21 mouse cellular contexts compared by ENCODE assay signal in the genomic region with DNA sequence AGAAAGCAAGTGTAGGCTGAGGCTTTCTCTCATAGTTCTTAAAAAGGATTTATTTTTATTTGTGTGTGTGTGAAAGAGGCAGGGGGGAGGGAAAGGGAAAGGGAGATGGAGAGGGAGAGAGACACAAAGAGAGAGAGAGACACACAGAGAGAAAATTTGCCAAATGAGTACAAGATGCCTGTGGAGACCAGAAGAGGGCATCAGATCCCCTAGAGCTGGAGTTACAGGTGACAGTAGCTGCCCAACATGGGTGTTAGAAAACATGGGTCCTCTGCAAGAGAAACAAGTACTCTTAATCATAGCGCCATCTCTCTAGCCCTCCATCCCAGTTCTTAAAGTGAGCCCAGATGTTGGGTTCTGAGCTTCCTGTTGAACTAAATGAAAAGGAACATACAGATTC.
DNase-seq lines count a peak whose midpoint lies in the region; ATAC-seq and TF ChIP-seq lines count a peak whose summit lies in the region.
"Had no signal": no experiment of that assay in that cellular context is flagged by ENCODE, and none has a peak within 500 bp of the region (broad histone marks: within the 10 kb centered on the region; RNA-seq: fewer than 3 reads in every experiment).

No protein-coding gene starts in this region.

- intact Hi-C loops in left cerebral cortex, adult 2 months (cut with DNase I): loop anchor here (5.0 kb wide), 1 partner anchor 416 kb away; no protein-coding TSS in a partner anchor

- no peak overlapping the region for H3K27ac ChIP-seq in hindbrain, postnatal 0 days
- no peak overlapping the region for H3K27ac ChIP-seq in hindbrain, embryonic 12.5 days
- no peak overlapping the region for H3K27ac ChIP-seq in left cerebral cortex, adult 2 months
- H3K27ac ChIP-seq in CH12.LX (ENCODE audit: insufficient read depth, low read depth): no peak overlapping the region
- no peak overlapping the region for H3K27ac ChIP-seq in cortical plate, adult 2 months (ENCODE audit: insufficient read depth, low read length)
- H3K27ac ChIP-seq: embryonic facial prominence, embryonic 10.5 days; forebrain, embryonic 15.5 days; hindbrain, embryonic 10.5 days; limb, embryonic 12.5 days; macrophage had no signal

- H3K27me3 ChIP-seq in hindbrain, postnatal 0 days (ENCODE audit: insufficient read depth, low read length): no peaks in the 10 kb centered on the region
- H3K27me3 ChIP-seq in hindbrain, embryonic 12.5 days: no peaks in the 10 kb centered on the region
- peaks cover 16% of the 10 kb centered on the region for H3K27me3 ChIP-seq in CH12.LX (replicated peaks)
- H3K27me3 ChIP-seq: forebrain, embryonic 15.5 days; limb, embryonic 12.5 days had no signal

- H3K79me2 ChIP-seq in CH12.LX (replicated peaks; ENCODE audit: control insufficient read depth, extremely low read depth, insufficient read depth, poor library complexity, severe bottlenecking): no peaks in the 10 kb centered on the region

- DNase-seq in hindbrain, postnatal 0 days (ENCODE audit: low spot score): no peak
- no peak for DNase-seq in left cerebral cortex, adult 2 months (ENCODE audit: extremely low spot score in 1 of 2, low spot score in 2 of 2)
- no peak for DNase-seq in left cerebral cortex, adult 8-10 months (ENCODE audit: low spot score in 2 of 2)
- DNase-seq in CH12.LX (ENCODE audit: extremely low read depth): no peak
- DNase-seq in B cell, adult 2 months: no peak
- DNase-seq: adrenal gland, postnatal 25 days; cerebellum, adult 9-11 months; gastrocnemius, postnatal 25 days; kidney, adult 18-20 months; kidney, postnatal 4 days; liver, postnatal 0 days; thymus, postnatal 14 days had no signal

- H3K4me3 ChIP-seq in hindbrain, postnatal 0 days (ENCODE audit: low read length): no peak overlapping the region
- H3K4me3 ChIP-seq in hindbrain, embryonic 12.5 days: no peak overlapping the region
- no peak overlapping the region for H3K4me3 ChIP-seq in left cerebral cortex, adult 2 months
- H3K4me3 ChIP-seq in CH12.LX (replicated peaks in 1 of 3; ENCODE audit: low read depth in 2 of 3, low read length in 2 of 3, poor library complexity in 1 of 3): no peak overlapping the region
- H3K4me3 ChIP-seq in cortical plate, adult 2 months (ENCODE audit: insufficient read depth, low read length): no peak overlapping the region
- H3K4me3 ChIP-seq: embryonic facial prominence, embryonic 10.5 days; forebrain, embryonic 15.5 days; hindbrain, embryonic 10.5 days; limb, embryonic 12.5 days had no signal

- TF ChIP-seq CTCF in hindbrain, postnatal 0 days (IDR thresholded peaks at IDR 0.05; ENCODE audit: low read depth): peak; percentile 37; the same call in 1 of the 2 replicates
- peak; percentile 44 for TF ChIP-seq CTCF in left cerebral cortex, adult 2 months (IDR thresholded peaks at IDR 0.05)
- TF ChIP-seq CTCF in CH12.LX (conservative IDR thresholded peaks at IDR 0.05 in 1 of 2, IDR thresholded peaks at IDR 0.05 in 1 of 2; ENCODE audit: low read depth in 2 of 2, low read length in 2 of 2): peak in 1 of 2 experiments; percentile 35; a peak in 1 of 4 replicates
- peak; percentile 36 for TF ChIP-seq CTCF in cortical plate, adult 2 months (IDR thresholded peaks at IDR 0.05; ENCODE audit: extremely low read depth, insufficient read depth, low read length)

- no peaks in the 10 kb centered on the region for H3K36me3 ChIP-seq in hindbrain, postnatal 0 days (ENCODE audit: insufficient read depth, low read length)
- no peaks in the 10 kb centered on the region for H3K36me3 ChIP-seq in hindbrain, embryonic 12.5 days
- H3K36me3 ChIP-seq in CH12.LX (replicated peaks in 1 of 2; ENCODE audit: control insufficient read depth in 1 of 2, insufficient read depth in 1 of 2, low read length in 1 of 2): no peaks in the 10 kb centered on the region
- H3K36me3 ChIP-seq: embryonic facial prominence, embryonic 10.5 days; forebrain, embryonic 15.5 days; hindbrain, embryonic 10.5 days; limb, embryonic 12.5 days had no signal

- H3K9me3 ChIP-seq in hindbrain, postnatal 0 days (ENCODE audit: low read length): no peaks in the 10 kb centered on the region
- H3K9me3 ChIP-seq in hindbrain, embryonic 12.5 days (replicated peaks): no peaks in the 10 kb centered on the region
- no peaks in the 10 kb centered on the region for H3K9me3 ChIP-seq in CH12.LX (replicated peaks; ENCODE audit: low read length)
- H3K9me3 ChIP-seq: embryonic facial prominence, embryonic 10.5 days; forebrain, embryonic 15.5 days; hindbrain, embryonic 10.5 days; limb, embryonic 12.5 days had no signal

- TF ChIP-seq POLR2A in CH12.LX (IDR thresholded peaks at IDR 0.05; ENCODE audit: low read depth, low read length): no peak
- TF ChIP-seq POLR2A in cortical plate, adult 2 months (IDR thresholded peaks at IDR 0.05; ENCODE audit: extremely low read depth, insufficient read depth, low read length): no peak

- peak; percentile 17 for TF ChIP-seq RAD21 in CH12.LX (IDR thresholded peaks at IDR 0.05; ENCODE audit: low read depth, low read length)

- H3K4me1 ChIP-seq in hindbrain, postnatal 0 days (ENCODE audit: insufficient read depth, low read length): peaks cover 4% of the 10 kb centered on the region; the same call in 1 of the 2 replicates
- H3K4me1 ChIP-seq in hindbrain, embryonic 12.5 days: peaks cover 18% of the 10 kb centered on the region
- no peaks in the 10 kb centered on the region for H3K4me1 ChIP-seq in CH12.LX (ENCODE audit: control insufficient read depth in 1 of 2, insufficient read depth in 2 of 2)
- H3K4me1 ChIP-seq in cortical plate, adult 2 months (ENCODE audit: control insufficient read depth, insufficient read depth, low read length): peaks cover 6% of the 10 kb centered on the region; the same call in 1 of the 2 replicates
- H3K4me1 ChIP-seq: embryonic facial prominence, embryonic 10.5 days; limb, embryonic 12.5 days had no signal

- dilution Hi-C loops in CH12.LX (cut with MboI; ENCODE audit: extremely low pct_ligation_motif_present, extremely low pct_unique_long_range_greater_than_20kb, low sequenced_read_pairs): no loop called here

- no peak overlapping the region for H3K4me2 ChIP-seq in hindbrain, postnatal 0 days (ENCODE audit: low read depth, low read length)
- H3K4me2 ChIP-seq in hindbrain, embryonic 12.5 days (replicated peaks): no peak overlapping the region
- no peak overlapping the region for H3K4me2 ChIP-seq in CH12.LX (ENCODE audit: insufficient read depth, low read depth, poor library complexity, severe bottlenecking)
- H3K4me2 ChIP-seq: forebrain, embryonic 15.5 days; limb, embryonic 12.5 days; liver, embryonic 11.5 days had no signal

- no peak for ATAC-seq in hindbrain, postnatal 0 days
- no peak for ATAC-seq in hindbrain, embryonic 12.5 days (ENCODE audit: low FRiP score)
- ATAC-seq: forebrain, embryonic 15.5 days; liver, postnatal 0 days; midbrain, embryonic 16.5 days had no signal

- TF ChIP-seq EP300 in CH12.LX (IDR thresholded peaks at IDR 0.05; ENCODE audit: low read length): no peak

- no peak overlapping the region for H3K9ac ChIP-seq in hindbrain, postnatal 0 days (replicated peaks; ENCODE audit: low read length)
- H3K9ac ChIP-seq in hindbrain, embryonic 12.5 days: no peak overlapping the region
- H3K9ac ChIP-seq in CH12.LX (ENCODE audit: insufficient read depth, low read depth): no peak overlapping the region
- H3K9ac ChIP-seq: forebrain, embryonic 15.5 days; limb, embryonic 12.5 days; liver, postnatal 0 days had no signal

- in situ Hi-C loops in CH12.LX (cut with MboI; ENCODE audit: low pct_ligation_motif_present, low pct_unique_long_range_greater_than_20kb, low sequenced_read_pairs): no loop called here

- 90% methylated on average over 1 of the region's 1 CpGs for whole genome bisulfite sequencing in hindbrain, postnatal 0 days
- 89% methylated on average over 1 of the region's 1 CpGs for WGBS in hindbrain, embryonic 12.5 days

TF ChIP-seq in CH12.LX, 34 proteins besides CTCF, POLR2A, EP300 and RAD21:
- no peak for TF ChIP-seq ZMIZ1 (IDR thresholded peaks at IDR 0.05; ENCODE audit: low read depth, low read length)
- peak; percentile 19 for TF ChIP-seq SMC3 (IDR thresholded peaks at IDR 0.05; ENCODE audit: low read depth, low read length)
TF ChIP-seq in CH12.LX: peak in this region for 1.
